Mouse (Mus musculus): Measurements from ENCODE around the gene Atf5. TPM values are rescaled to one million over a fixed set of nuclear protein-coding genes. Genes with fewer than 3 reads are reported as not detected.

The Atf5 gene
- polyA plus RNA-seq, 1 experiment from 2014 or later = 3.3 TPM

GRCm38 (mm10) chr7:44841825-44842463 lies 25.5 kb upstream of the Atf5 start:
- peaks cover 20% of the 10 kb centered on the region for H3K27me3 ChIP-seq (ENCODE audit: control insufficient read depth, insufficient read depth, low read length)

GRCm38 (mm10) chr7:44840426-44840825 lies 24.0 kb upstream of the Atf5 start:
- 61% methylated on average over 14 of the region's 14 CpGs for WGBS
- Histone ChIP-seq H3K9ac (ENCODE audit: low read length) (no peak overlapping the region), H3K4me1 (ENCODE audit: control insufficient read depth, insufficient read depth, low read length) (peaks cover 9% of the 10 kb centered on the region), H3K27ac (ENCODE audit: low read depth, low read length) (no peak overlapping the region), H3K4me2 (no peak overlapping the region), H3K4me3 (ENCODE audit: low read depth, low read length) (no peak overlapping the region), H3K27me3 (ENCODE audit: control insufficient read depth, insufficient read depth, low read length) (peaks cover 20% of the 10 kb centered on the region), H3K36me3 (ENCODE audit: control insufficient read depth, insufficient read depth, low read length) (peaks cover 15% of the 10 kb centered on the region), H3K9me3 (ENCODE audit: control insufficient read depth, low read length) (no peaks in the 10 kb centered on the region)
- DNase-seq (ENCODE audit: low spot score, missing footprints) = no peak
- no peak for ATAC-seq (ENCODE audit: low FRiP score)

More at GRCm38 (mm10) chr7:44841825-44842463, 25.5 kb upstream of the Atf5 start:
- H3K4me1 ChIP-seq (ENCODE audit: control insufficient read depth, insufficient read depth, low read length) = peaks cover 9% of the 10 kb centered on the region
- no peak overlapping the region for H3K4me3 ChIP-seq (ENCODE audit: low read depth, low read length)
- ATAC-seq (ENCODE audit: low FRiP score) (no peak), DNase-seq (ENCODE audit: low spot score, missing footprints) (no peak)
- 90% methylated on average over 8 of the region's 8 CpGs for WGBS
- no peak overlapping the region for H3K9ac ChIP-seq (ENCODE audit: low read length)
- no peak overlapping the region for H3K4me2 ChIP-seq
- no peak overlapping the region for H3K27ac ChIP-seq (ENCODE audit: low read depth, low read length)
- H3K9me3 ChIP-seq (ENCODE audit: control insufficient read depth, low read length) = no peaks in the 10 kb centered on the region
- peaks cover 19% of the 10 kb centered on the region for H3K36me3 ChIP-seq (ENCODE audit: control insufficient read depth, insufficient read depth, low read length)

- 4% methylated on average over 58 of the region's 58 CpGs for WGBS
- Histone ChIP-seq H3K9me3 (ENCODE audit: control insufficient read depth, low read length) (no peaks in the 10 kb centered on the region), H3K4me2 (peak overlapping the region; percentile 47), H3K9ac (ENCODE audit: low read length) (peak overlapping the region; percentile 44), H3K4me1 (ENCODE audit: control insufficient read depth, insufficient read depth, low read length) (peaks cover 9% of the 10 kb centered on the region), H3K36me3 (ENCODE audit: control insufficient read depth, insufficient read depth, low read length) (peaks cover 12% of the 10 kb centered on the region), H3K27me3 (ENCODE audit: control insufficient read depth, insufficient read depth, low read length) (peaks cover 20% of the 10 kb centered on the region), H3K27ac (ENCODE audit: low read depth, low read length) (no peak overlapping the region), H3K4me3 (ENCODE audit: low read depth, low read length) (peak overlapping the region; percentile 16)
- DNase-seq (ENCODE audit: low spot score, missing footprints) (peak; percentile 91), ATAC-seq (ENCODE audit: low FRiP score) (peak; percentile 74)
These were observed 23.2 kb upstream of the Atf5 start for GRCm38 (mm10) chr7:44839491-44840191.

- WGBS = 30% methylated on average over 11 of the region's 11 CpGs
- peak overlapping the region; percentile 44; the same call in 1 of the 2 replicates for H3K9ac ChIP-seq (ENCODE audit: low read length)
- DNase-seq (ENCODE audit: low spot score, missing footprints) = peak; percentile 89
- ATAC-seq (ENCODE audit: low FRiP score) = no peak
- H3K27ac ChIP-seq (ENCODE audit: low read depth, low read length) = no peak overlapping the region
- peaks cover 9% of the 10 kb centered on the region for H3K4me1 ChIP-seq (ENCODE audit: control insufficient read depth, insufficient read depth, low read length)
- peak overlapping the region; percentile 47 for H3K4me2 ChIP-seq
- peak overlapping the region; percentile 16; the same call in 1 of the 2 replicates for H3K4me3 ChIP-seq (ENCODE audit: low read depth, low read length)
- peaks cover 20% of the 10 kb centered on the region for H3K27me3 ChIP-seq (ENCODE audit: control insufficient read depth, insufficient read depth, low read length)
- peaks cover 7% of the 10 kb centered on the region for H3K36me3 ChIP-seq (ENCODE audit: control insufficient read depth, insufficient read depth, low read length)
- H3K9me3 ChIP-seq (ENCODE audit: control insufficient read depth, low read length) = no peaks in the 10 kb centered on the region
These were observed 22.7 kb upstream of the Atf5 start for GRCm38 (mm10) chr7:44839171-44839490.

- Histone ChIP-seq H3K9ac (ENCODE audit: low read length) (no peak overlapping the region), H3K4me2 (no peak overlapping the region), H3K4me3 (ENCODE audit: low read depth, low read length) (no peak overlapping the region), H3K27me3 (ENCODE audit: control insufficient read depth, insufficient read depth, low read length) (peaks cover 20% of the 10 kb centered on the region), H3K4me1 (ENCODE audit: control insufficient read depth, insufficient read depth, low read length) (peaks cover 9% of the 10 kb centered on the region), H3K27ac (ENCODE audit: low read depth, low read length) (no peak overlapping the region), H3K9me3 (ENCODE audit: control insufficient read depth, low read length) (no peaks in the 10 kb centered on the region), H3K36me3 (ENCODE audit: control insufficient read depth, insufficient read depth, low read length) (0 out of 2 replicates have a peak, but pooled peaks cover 3% of the 10 kb centered on the region)
- 89% methylated on average over 6 of the region's 6 CpGs for WGBS
- DNase-seq (ENCODE audit: low spot score, missing footprints) = no peak
- no peak for ATAC-seq (ENCODE audit: low FRiP score)
These were observed 21.6 kb upstream of the Atf5 start for GRCm38 (mm10) chr7:44838073-44838472.

- Histone ChIP-seq H3K36me3 (ENCODE audit: control insufficient read depth, insufficient read depth, low read length) (peaks cover 2% of the 10 kb centered on the region; the same call in 1 of the 2 replicates), H3K27me3 (ENCODE audit: control insufficient read depth, insufficient read depth, low read length) (peaks cover 20% of the 10 kb centered on the region), H3K4me2 (no peak overlapping the region), H3K9me3 (ENCODE audit: control insufficient read depth, low read length) (no peaks in the 10 kb centered on the region), H3K4me1 (ENCODE audit: control insufficient read depth, insufficient read depth, low read length) (peaks cover 9% of the 10 kb centered on the region), H3K4me3 (ENCODE audit: low read depth, low read length) (no peak overlapping the region), H3K27ac (ENCODE audit: low read depth, low read length) (no peak overlapping the region), H3K9ac (ENCODE audit: low read length) (no peak overlapping the region)
- DNase-seq (ENCODE audit: low spot score, missing footprints) (no peak), ATAC-seq (ENCODE audit: low FRiP score) (no peak)
- 87% methylated on average over 9 of the region's 9 CpGs for WGBS
These were observed 20.1 kb upstream of the Atf5 start for GRCm38 (mm10) chr7:44836423-44837053.

- H3K27me3 ChIP-seq (ENCODE audit: control insufficient read depth, insufficient read depth, low read length) = peaks cover 20% of the 10 kb centered on the region
- no peak for ATAC-seq (ENCODE audit: low FRiP score)
- no peak overlapping the region for H3K4me2 ChIP-seq
- H3K4me3 ChIP-seq (ENCODE audit: low read depth, low read length) = no peak overlapping the region
- no peak for DNase-seq (ENCODE audit: low spot score, missing footprints)
- peaks cover 6% of the 10 kb centered on the region for H3K36me3 ChIP-seq (ENCODE audit: control insufficient read depth, insufficient read depth, low read length)
- WGBS = 57% methylated on average over 3 of the region's 3 CpGs
- H3K9ac ChIP-seq (ENCODE audit: low read length) = no peak overlapping the region
- no peaks in the 10 kb centered on the region for H3K9me3 ChIP-seq (ENCODE audit: control insufficient read depth, low read length)
- no peak overlapping the region for H3K27ac ChIP-seq (ENCODE audit: low read depth, low read length)
- peaks cover 9% of the 10 kb centered on the region for H3K4me1 ChIP-seq (ENCODE audit: control insufficient read depth, insufficient read depth, low read length)
These were observed 19.6 kb upstream of the Atf5 start for GRCm38 (mm10) chr7:44836016-44836404.

- Histone ChIP-seq H3K4me3 (ENCODE audit: low read depth, low read length) (no peak overlapping the region), H3K4me1 (ENCODE audit: control insufficient read depth, insufficient read depth, low read length) (peaks cover 9% of the 10 kb centered on the region), H3K4me2 (no peak overlapping the region), H3K9ac (ENCODE audit: low read length) (no peak overlapping the region), H3K27me3 (ENCODE audit: control insufficient read depth, insufficient read depth, low read length) (peaks cover 17% of the 10 kb centered on the region), H3K9me3 (ENCODE audit: control insufficient read depth, low read length) (no peaks in the 10 kb centered on the region), H3K36me3 (ENCODE audit: control insufficient read depth, insufficient read depth, low read length) (peaks cover 10% of the 10 kb centered on the region), H3K27ac (ENCODE audit: low read depth, low read length) (no peak overlapping the region)
- DNase-seq (ENCODE audit: low spot score, missing footprints) = no peak
- 82% methylated on average over 1 of the region's 1 CpGs for WGBS
- no peak for ATAC-seq (ENCODE audit: low FRiP score)
These were observed 19.0 kb upstream of the Atf5 start for GRCm38 (mm10) chr7:44835373-44836015.

GRCm38 (mm10) chr7:44832763-44833162 lies 16.3 kb upstream of the Atf5 start:
- peaks cover 29% of the 10 kb centered on the region for H3K36me3 ChIP-seq (ENCODE audit: control insufficient read depth, insufficient read depth, low read length)
- WGBS = 80% methylated on average over 4 of the region's 4 CpGs
- H3K4me3 ChIP-seq (ENCODE audit: low read depth, low read length) = no peak overlapping the region
- no peak overlapping the region for H3K9ac ChIP-seq (ENCODE audit: low read length)
- H3K4me2 ChIP-seq = no peak overlapping the region
- H3K4me1 ChIP-seq (ENCODE audit: control insufficient read depth, insufficient read depth, low read length) = no peaks in the 10 kb centered on the region
- no peak overlapping the region for H3K27ac ChIP-seq (ENCODE audit: low read depth, low read length)
- H3K27me3 ChIP-seq (ENCODE audit: control insufficient read depth, insufficient read depth, low read length) = no peaks in the 10 kb centered on the region
- ATAC-seq (ENCODE audit: low FRiP score) (no peak), DNase-seq (ENCODE audit: low spot score, missing footprints) (no peak)
- H3K9me3 ChIP-seq (ENCODE audit: control insufficient read depth, low read length) = no peaks in the 10 kb centered on the region
